Mouse (Mus musculus): Measurements from ENCODE around the gene Gzmn. TPM values are rescaled to one million over a fixed set of nuclear protein-coding genes. Genes with fewer than 3 reads are reported as not detected.

Gzmn gene
- total RNA-seq (2023), result not detected

GRCm38 (mm10) chr14:56174499-56174898 is at the start of gene Gzmn:
Gene Gzmn, minus strand, starts transcription at chr14:56174599.

GRCm38 (mm10) chr14:56211317-56211716 is 36.9 kb upstream of the Gzmn start, which contains the start of gene Gzmf:
Gene Gzmf, minus strand, starts transcription at chr14:56211417.

GRCm38 (mm10) chr14:56159479-56159878 is 14.9 kb downstream of the Gzmn start, which contains the start of gene Gzmg:
Gene Gzmg, minus strand, starts transcription at chr14:56159579.

GRCm38 (mm10) chr14:56132508-56132907 is 41.9 kb downstream of the Gzmn start, which contains the start of gene Gzmd:
Gene Gzmd, minus strand, starts transcription at chr14:56132608.

GRCm38 (mm10) chr14:56120525-56120924 is 53.9 kb downstream of the Gzmn start, which contains the start of gene Gzme:
Gene Gzme, minus strand, starts transcription at chr14:56120625.

Other genes with a start within 250 kb of the Gzmn start
- gene Cma1, start 229.9 kb downstream of the Gzmn start, total RNA-seq (2023), result not detected
- not detected for gene Cma2, start 223.6 kb downstream of the Gzmn start, total RNA-seq (2023)
- gene Mcpt1, start 156.6 kb downstream of the Gzmn start, total RNA-seq (2023), result not detected
- gene Mcpt9, start 144.1 kb downstream of the Gzmn start, total RNA-seq (2023), result not detected
- not detected for gene Mcpt2, start 132.6 kb downstream of the Gzmn start, total RNA-seq (2023)
- gene Mcpt4, start 112.3 kb downstream of the Gzmn start, total RNA-seq (2023), result not detected
- 100 to 1,000 TPM; 119 to 162 TPM for gene Mcpt8, start 89.3 kb downstream of the Gzmn start, total RNA-seq (2023)
- 100 to 1,000 TPM; 187 to 200 TPM for gene Ctsg, start 72.0 kb downstream of the Gzmn start, total RNA-seq (2023)
- not detected for gene Gzme, start 54.0 kb downstream of the Gzmn start, total RNA-seq (2023)
- gene Gzmd, start 42.0 kb downstream of the Gzmn start, total RNA-seq (2023), result not detected
- not detected for gene Gzmg, start 15.0 kb downstream of the Gzmn start, total RNA-seq (2023)
- gene Gzmf, start 36.8 kb upstream of the Gzmn start, total RNA-seq (2023), result not detected
- gene Gzmc, start 60.1 kb upstream of the Gzmn start, total RNA-seq (2023), result not detected
- gene Gzmb, start 87.7 kb upstream of the Gzmn start, total RNA-seq (2023), result not detected
- gene Atp12a, start 190.5 kb upstream of the Gzmn start, total RNA-seq (2023), result not detected
- gene Rnf17, start 228.0 kb upstream of the Gzmn start, total RNA-seq (2023), result under 1 TPM; 0.44 to 0.77 TPM